Mouse (Mus musculus) skeletal muscle tissue, postnatal 0 days (tissue): ENCODE results near the gene Vmn1r220. TPM values are rescaled to one million over a fixed set of nuclear protein-coding genes. Genes with fewer than 3 reads are reported as not detected.

Experiments used
- polyA plus RNA-seq: library from polyadenylated mRNA; unstranded; fragments of >200 nt; fragmentation: Nextera tagmentation; extraction: Ambion mirVana; gene quantifications from 2 replicates; pipeline ENCODE4 v1.2.1, GENCODE M21; 2015

Vmn1r220 gene
- polyA plus RNA-seq, result not detected in 2 replicates

GRCm38 (mm10) chr13:23187875-23188274 is at the start of gene Vmn1r220:
Gene Vmn1r220, minus strand, starts transcription at chr13:23187975.

GRCm38 (mm10) chr13:23235847-23236246 is 48.1 kb upstream of the Vmn1r220 start, which contains the start of gene Vmn1r222:
Gene Vmn1r222, minus strand, starts transcription at chr13:23235947.

DNA sequence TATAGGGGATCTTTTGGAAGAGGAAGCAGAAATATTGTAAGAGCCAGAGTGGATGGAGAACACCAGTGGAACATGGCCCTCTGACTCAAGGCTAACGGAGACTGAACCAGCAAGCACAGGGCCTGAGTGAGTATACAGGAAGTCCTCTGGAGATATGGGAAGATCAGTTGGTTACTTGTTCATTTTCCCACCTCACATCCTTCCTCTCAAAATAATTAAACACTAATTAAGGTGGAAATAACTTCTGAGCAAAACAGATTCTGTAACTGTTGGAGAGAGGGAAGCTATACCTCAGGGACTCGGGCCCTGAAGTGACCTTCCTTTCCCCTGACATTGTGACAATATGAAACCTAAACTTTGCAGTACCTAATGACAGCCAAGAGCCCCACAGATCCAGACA is 26.1 kb upstream of the Vmn1r220 start, which contains the start of gene Vmn1r221:
Vmn1r221 (plus strand) TSS at position 301 of the 400 bp plus-strand sequence.

DNA sequence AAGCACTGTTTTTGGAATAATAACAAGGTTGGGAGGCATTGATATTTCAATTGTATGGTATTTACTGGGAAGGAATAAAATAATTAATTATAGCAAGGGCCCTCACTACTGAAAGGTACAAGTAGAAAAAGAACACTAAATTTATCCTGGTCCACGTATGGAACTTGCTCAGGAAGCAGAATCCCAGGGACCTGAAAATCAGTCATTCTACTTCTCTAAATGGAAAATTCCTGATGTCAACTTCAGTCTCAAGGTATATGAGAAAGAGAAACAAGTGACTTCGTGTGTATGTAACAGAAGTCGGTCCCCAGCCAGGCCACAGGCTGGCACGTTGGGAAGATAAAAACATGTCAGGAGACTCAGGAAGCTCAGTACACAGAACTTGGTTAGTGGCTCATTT is 28.8 kb downstream of the Vmn1r220 start, which contains the start of gene Vmn1r219:
Vmn1r219 (plus strand) TSS at position 301 of the 400 bp plus-strand sequence.

DNA sequence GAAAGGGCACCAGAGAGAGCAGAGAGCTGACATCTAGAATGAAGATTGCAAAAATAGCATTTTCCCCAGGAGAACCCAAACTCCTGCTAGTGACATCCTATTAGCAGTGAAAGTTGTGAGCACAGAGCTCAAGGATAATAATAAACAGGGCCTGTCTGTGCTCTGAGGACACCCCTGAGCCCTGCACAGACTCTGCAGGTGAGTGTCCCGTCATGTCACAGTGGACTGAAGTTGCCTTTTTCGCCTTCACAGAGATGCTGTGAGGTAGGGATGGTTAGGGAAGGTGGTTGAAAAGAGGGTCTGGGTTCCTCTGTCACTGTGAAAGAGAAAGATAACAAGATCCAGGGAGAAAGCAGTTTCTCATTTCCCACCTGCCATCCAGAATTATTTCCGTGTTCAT is 54.7 kb downstream of the Vmn1r220 start, which contains the start of gene Vmn1r218:
Vmn1r218 (plus strand) TSS at position 57 of the 400 bp plus-strand sequence.

Other genes starting within 250 kb of the Vmn1r220 start
- gene Vmn1r213, start 180.3 kb downstream of the Vmn1r220 start, polyA plus RNA-seq, result not detected in 2 replicates
- gene Vmn1r214, start 157.6 kb downstream of the Vmn1r220 start, polyA plus RNA-seq, result not detected in 2 replicates
- not detected in 2 replicates for gene Vmn1r215, start 120.0 kb downstream of the Vmn1r220 start, polyA plus RNA-seq
- not detected in 2 replicates for gene Vmn1r217, start 69.7 kb downstream of the Vmn1r220 start, polyA plus RNA-seq
- gene Vmn1r218, start 54.8 kb downstream of the Vmn1r220 start, polyA plus RNA-seq, result not detected in 2 replicates
- gene Vmn1r219, start 28.7 kb downstream of the Vmn1r220 start, polyA plus RNA-seq, result not detected in 2 replicates
- gene Vmn1r221, start 26.2 kb upstream of the Vmn1r220 start, polyA plus RNA-seq, result not detected in 2 replicates
- gene Vmn1r222, start 48.0 kb upstream of the Vmn1r220 start, polyA plus RNA-seq, result not detected in 2 replicates
- gene Vmn1r223, start 59.2 kb upstream of the Vmn1r220 start, polyA plus RNA-seq, result not detected in 2 replicates
- 18.7 and 18.8 TPM in 2 replicates for gene Zfp322a, start 181.2 kb upstream of the Vmn1r220 start, polyA plus RNA-seq
- gene Abt1, start 235.9 kb upstream of the Vmn1r220 start, polyA plus RNA-seq, result 8.7 and 9.1 TPM in 2 replicates